Mouse (Mus musculus) kidney, adult 9 months (tissue): ENCODE data around the gene Gpd1.
"Not testable (repeated sequence)": the region's sequence is repeated elsewhere in the genome, so short reads cannot be mapped to it uniquely, and the experiment has no call there.

Experiments
- DNase-seq: peaks from one replicate; pipeline ENCODE4 v3.0.0; 2022

Gpd1 gene

DNA sequence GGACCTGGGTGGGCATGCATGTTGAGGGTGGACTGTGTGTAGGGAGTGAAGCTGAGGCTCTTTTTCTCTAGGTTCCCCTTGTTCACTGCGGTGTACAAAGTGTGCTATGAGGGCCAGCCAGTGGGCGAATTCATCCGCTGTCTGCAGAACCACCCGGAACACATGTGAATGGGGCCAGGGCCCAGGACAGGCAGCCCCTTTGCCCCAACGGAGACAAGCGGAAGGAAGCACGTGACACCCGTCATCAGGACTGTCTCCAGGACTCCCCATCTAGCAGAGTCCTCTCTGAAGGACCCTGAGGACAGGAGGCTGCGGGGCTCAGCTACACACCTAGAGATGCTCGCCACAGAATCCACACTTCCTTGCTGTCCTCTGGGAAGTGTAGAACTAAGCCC lies 5.8 kb downstream of the Gpd1 start:
- no peak for DNase-seq

DNA sequence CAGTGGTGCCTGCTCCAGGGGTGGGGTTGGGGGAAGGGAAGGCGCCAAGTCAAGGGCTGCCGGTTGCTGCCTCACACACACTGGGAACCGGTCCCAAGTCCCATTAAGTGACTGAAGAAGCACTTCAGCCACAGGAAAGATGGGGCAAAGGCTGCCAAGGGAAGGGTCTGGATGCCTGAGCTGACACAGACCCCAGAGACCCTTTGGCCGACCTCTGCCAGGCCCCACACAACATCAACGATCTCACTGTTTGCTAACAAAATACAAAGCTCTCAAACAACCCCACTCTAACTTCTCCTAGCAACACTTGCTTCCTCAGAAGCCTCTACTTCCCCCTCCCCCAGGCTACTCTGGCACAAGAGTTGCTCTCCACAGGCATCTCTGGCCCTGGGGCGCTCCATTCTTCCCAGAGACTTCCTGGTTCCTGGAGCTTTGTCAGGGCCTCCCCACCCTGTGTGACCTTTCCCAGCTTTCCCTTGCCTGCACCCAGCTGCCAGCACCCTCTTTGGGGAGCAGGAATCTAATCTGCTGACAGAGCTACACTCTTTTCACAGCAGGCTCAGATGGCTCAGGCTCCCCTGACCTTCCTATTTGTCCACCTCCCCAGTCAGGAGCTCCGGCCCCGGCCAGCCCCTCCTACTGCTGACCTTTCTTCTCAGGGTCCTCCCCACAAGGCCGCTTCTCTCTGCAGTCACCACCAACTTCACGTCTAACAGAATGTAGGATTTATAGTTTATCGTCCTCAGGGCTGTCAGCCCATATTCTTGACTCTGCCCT lies 6.4 kb downstream of the Gpd1 start:
- DNase-seq: peak; percentile 78

DNA sequence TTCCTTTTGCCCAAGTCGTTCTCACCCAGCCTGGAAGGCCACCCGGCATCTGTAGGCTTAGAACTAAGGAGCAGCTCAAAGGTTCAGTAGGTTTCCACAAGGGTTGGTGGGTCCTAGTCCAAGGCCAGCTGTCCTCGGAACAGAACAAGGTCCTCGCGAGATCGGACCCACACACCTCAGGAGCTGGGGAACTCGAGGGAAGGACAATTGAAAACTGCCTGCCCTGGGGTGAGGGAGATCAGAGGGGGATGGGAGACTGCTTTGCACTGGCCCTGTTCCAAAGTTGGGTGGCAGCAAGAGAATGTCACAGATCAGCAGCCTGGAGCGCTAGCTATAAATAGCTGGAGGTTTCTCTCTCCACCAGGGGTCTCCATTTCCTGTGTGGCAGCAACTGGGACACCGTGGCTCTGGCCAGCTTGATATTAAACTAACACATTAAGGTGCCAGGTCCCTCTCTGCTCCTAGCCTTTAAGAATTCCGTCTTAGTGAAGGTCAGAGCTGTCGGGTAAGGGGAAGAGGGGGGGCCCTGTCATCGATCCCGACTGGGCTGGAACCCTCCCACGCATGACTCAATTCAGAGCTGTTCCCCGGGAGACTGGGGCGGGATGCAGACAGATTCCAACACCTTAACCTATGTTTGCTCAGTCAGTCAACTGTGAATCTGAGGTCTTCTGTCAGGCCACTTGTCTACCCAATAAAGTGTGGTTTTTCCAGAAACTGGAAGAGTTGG lies 7.1 kb downstream of the Gpd1 start:
- DNase-seq: peak; percentile 91

DNA sequence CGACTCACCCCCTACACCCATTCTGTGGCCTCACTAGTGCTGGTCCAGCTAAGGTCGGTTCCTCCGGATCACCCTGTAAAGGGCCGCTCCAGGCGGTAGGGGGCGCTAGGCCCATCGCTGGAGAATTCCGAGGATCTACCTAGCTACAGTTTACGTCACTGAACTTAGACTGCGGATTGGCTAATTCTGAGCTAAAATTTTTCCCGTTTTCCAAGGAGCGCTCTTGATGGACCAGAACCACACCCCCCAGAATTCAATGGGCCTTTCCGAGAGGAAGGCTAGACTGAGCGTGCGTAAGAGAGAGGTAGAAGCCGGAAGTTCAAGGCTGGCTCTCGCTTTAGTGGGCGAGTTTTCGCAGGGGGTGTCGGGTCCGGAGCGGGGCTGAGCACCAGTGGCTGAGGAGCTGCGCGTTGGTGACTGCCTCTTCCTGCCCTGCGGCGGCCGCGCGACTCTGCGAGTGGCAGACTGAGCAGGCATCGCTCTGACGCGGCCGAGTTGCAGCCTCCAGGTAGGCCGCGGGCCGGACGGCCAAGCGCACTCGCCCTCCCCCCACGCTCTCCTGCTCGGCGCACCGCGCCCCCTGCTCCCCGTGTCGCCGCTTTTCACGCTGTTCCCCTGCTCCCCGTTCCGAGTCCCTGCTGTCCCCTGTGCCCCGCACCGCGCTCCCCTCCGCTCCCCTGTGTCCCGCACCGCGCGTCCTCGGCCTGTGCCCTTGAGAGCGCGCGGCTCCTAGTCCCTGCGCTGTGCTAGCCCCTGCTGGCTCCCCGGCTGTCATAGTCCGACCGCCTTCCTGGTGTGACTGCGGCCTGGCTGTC lies 8.2 kb downstream of the Gpd1 start, which contains the start of gene Cox14:
Cox14 (plus strand) TSS at position 278 of the 815 bp plus-strand sequence.
- DNase-seq: peak; percentile 99

DNA sequence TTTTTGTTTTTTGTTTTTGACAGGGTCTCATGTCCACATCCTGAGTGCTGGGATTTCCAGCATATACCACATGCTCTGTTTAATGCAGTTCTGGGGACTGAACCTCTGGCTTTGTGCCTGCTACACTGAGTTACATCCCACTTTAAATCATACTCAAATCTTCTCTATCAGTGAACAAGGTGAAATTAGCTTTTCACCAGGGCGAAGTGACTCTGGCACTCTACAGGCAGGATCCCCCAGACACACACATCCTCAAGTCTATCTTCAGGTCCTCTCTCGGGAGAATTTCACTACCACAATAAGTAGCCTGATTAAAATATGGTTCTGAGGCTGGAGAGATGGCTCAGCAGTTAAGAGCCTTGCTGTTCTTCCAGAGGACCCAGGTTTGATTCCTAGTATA lies 9.2 kb downstream of the Gpd1 start:
- no peak for DNase-seq

DNA sequence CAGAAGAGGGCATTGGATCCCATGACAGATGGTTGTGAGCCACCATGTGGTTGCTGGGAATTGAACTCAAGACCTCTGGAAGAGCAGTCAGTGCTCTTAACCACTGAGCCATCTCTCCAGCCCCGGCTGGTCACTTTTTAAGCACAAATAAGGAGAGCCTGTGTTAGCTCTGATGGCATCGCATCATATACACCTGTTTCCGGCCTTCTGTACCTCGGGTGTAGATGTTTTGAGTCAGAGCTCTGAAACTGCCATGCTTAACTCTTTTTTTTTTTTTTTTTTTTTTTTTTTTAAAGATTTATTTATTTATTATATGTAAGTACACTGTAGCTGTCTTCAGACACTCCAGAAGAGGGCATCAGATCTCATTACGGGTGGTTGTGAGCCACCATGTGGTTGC lies 9.7 kb downstream of the Gpd1 start:
- not testable (repeated sequence) for DNase-seq

DNA sequence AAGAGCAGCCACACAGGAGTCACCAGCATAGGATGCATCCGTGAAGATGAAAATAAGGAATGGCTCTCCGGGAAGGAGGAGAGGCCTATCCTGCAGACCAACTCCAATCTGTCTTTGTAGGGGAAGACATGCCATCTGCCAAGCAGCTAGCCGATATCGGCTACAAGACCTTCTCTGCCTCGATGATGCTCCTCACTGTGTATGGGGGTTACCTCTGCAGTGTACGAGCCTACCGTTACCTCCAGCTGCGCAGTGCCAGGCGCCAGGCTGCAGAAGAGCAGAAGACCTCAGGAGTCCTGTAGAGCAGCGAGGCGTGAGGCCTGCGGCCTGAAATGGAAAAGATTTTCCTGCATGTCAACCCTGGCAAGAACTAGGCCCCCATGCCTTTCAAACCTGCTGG lies 10.2 kb downstream of the Gpd1 start:
- no peak for DNase-seq

DNA sequence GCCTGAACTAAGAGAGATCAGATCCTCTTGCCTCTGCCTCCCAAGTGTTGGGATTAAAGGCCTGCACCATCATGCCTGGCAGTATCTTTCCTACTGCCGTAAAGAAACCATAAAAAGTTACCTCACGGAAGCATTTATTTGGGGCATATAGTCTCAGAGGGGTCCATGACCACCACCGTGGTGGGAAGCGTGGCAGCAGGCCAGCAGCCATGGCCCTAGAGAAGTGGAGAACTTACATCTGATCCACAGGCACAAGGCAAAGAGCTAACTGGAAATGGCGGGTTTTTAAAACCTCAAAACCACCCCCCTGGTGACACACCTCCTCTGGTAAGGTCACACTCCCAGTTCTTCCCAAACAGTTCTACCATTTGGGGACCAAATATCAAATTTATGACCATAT lies 10.9 kb downstream of the Gpd1 start:
- no peak for DNase-seq

DNA sequence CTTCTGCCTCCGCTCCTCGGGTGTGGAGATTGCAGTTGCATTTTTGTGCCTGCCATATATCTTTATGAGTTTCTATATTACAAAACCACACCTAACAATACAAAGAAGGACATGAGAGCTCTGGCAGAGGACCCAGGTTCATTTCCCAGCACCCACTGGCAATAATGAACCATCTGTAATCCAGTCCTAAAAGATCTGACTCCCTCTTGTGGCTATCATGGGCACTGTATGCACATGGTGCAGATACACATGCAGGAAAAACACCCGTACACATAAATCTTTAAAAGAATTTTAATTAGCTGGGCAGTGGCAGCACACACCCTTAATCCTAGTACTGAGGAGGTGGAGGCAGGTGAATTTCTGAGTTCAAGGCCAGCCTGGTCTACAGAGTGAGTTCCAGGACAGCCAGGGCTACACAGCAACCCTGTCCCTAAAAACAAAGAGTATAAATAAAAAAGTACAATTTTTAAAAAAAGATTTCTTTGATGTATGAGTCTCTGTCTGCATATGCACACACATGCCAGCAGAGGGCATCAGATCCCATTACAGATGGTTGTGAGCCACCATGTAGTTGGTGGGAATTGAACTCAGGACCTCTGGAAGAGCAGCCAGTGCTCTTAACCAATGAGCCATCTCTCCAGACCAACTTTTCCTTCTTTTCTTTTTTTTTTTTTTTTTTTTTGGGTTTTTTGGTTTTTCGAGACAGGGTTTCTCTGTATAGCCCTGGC lies 11.9 kb downstream of the Gpd1 start:
- DNase-seq: no peak

DNA sequence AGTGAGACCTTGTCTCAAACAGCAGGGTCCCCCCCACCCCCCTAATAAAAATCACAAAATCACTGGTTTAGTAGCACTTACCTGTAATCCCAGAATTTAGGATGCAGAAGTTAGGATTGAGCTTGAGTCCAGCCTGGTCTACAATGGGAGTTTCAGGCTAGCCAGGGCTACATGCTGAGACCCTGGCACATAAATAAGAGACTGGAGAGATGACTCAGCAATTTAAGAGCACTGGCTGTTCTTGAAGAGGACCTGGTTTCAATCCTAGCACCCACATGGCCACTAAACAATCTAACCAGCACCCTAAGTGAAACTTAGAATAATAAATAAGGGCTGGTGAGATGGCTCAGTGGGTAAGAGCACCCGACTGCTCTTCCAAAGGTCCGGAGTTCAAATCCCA lies 13.9 kb downstream of the Gpd1 start:
- DNase-seq: no peak

DNA sequence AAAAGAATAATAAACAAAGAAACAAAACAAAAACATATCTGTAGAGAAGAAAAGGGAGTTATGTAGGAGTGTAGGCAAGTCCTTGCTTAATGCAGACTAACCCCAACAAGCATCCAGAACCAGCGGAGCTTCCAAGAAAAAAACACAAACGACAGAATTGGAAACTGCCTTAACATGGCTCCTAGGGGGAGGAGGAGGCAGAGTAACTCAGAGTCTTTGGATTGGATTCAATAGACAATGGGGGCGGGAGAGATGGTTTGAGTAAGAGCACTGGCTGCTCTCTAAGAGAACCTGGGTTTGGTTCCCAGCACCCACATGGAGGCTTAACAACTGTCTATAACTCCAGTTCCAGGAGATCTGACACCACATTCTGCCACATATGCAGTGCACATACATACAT lies 14.4 kb downstream of the Gpd1 start:
- DNase-seq: no peak

DNA sequence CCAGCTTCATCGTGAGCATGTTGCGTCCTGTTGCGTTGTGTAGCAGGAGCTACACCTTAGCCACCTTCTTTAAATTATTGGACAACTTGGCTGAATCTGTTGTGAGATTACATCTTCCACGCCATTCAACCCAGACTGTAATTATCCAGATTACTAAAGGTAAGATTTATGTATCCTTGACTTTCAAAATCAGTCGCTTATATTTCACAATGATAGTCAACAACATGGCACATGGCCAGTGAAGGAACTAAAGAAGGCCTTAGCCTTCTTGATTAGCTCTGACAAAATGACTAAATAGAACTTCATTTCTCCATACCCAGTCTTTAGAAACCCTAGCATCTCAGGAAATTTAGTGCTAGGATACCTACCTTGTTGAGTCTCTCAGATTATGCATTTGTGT lies 15.9 kb downstream of the Gpd1 start:
- DNase-seq: no peak

DNA sequence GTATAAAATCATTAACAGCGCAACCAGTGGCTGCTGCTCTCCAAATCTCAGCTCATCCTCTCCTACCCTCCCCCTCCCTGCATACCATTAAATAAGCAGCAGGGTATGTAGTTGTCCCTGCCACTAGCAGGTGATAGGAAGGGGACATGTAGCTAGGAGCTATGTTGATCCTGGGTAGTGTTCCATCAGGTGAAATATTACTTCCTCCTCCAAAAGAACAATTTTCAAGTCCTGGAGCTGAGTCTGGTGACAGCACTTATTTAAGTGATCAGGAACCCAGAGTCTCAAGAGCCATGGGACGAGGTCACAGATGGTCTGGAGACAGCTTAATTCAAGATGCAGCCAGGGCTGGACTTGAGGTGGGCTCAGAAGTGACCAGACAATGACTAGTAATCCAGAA lies 18.3 kb downstream of the Gpd1 start:
- peak; percentile 100 for DNase-seq

DNA sequence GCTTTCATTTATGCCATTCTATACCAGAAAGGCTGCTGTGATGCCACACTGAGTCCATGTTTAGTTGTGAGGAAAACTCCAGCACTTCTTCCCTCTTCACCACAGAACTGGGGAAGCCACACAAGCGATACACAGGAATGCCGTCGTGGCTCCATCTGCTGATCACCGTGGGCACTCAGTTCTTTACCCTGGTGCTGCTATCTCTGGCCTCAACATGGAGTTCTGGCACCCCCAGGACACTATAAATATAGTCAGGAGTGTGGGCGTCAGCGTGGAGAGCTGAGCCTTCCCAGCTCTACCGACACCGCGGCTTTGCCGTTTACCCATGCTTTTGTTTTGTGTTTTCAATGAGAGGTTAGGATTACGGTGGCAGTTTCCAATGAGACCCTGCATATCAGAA lies 19.4 kb downstream of the Gpd1 start:
- no peak for DNase-seq

DNA sequence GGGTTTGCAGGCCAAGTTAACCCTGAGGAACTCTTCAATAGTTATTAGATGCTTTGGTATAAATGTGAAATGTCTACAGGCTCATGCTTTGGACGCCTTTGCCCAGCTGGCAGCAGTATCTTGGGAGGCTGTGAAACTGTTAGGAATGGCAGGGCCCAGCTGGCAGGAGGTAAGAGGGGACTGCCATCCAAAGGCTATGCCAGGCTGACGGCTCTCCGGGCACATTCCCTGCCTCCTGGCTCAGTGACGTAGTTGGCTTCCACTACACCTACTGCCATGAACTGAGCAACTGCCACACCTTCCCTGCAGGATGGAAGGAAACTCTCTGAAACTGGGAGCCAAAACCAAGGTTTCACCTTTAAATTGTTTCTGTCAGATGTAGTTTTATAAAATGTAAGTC lies 22.9 kb downstream of the Gpd1 start:
- no peak for DNase-seq

DNA sequence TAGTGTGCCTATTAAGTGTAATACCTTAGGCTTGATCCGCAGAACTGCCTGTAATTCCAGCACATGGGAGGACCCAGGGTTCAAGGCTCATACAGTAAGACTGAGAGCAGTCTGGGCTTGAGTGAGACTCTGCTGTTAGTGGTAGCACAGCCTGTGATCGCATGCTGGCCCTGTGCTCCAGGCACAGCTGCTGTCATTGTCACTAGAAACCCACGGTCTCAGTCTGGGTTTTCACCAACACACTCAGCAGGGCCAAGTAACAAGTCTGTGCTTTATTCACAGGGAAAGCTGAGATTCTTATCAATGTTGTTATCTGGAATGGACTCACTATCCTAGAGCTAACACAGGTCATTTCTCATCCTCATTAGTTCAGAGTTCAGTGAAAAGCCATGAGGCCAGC lies 36.9 kb downstream of the Gpd1 start:
- no peak for DNase-seq

DNA sequence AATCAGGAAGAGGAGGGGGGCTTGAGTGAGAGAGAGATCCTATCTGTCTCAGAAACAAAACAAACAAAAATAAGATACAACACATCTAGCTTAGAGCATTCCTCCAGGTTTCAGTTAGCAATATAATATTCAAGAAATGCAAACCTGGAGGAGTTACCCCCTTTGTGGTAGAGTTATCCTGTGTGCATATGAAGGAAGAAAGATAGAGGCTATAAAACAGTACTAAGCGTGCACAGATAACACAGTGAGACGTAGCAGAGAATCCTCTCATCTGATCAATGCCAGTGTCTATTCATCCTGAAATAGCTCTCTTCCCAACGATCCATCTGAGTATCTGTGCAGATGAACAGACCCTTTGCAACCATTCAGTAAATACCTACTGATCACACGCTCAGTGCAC lies 50.2 kb downstream of the Gpd1 start:
- no peak for DNase-seq

DNA sequence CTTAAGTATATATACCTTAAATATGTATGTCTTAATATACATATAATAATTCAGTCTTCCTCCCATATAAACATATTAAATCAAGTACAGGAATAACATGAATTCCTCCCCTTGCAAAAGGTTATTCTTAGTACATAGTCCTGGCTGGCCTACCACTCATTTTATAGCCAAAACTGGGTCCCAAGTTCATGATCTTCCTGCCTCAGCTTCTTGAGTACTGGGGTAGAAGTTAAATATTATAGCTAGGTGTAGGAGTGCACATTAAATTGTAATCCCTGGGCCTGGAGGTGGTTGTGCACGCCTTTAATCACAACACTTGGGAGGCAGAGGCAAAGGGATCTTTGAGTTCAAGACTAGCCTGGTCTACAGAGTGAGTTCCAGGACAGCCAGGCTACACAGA lies 51.4 kb downstream of the Gpd1 start:
- peak; percentile 40 for DNase-seq

DNA sequence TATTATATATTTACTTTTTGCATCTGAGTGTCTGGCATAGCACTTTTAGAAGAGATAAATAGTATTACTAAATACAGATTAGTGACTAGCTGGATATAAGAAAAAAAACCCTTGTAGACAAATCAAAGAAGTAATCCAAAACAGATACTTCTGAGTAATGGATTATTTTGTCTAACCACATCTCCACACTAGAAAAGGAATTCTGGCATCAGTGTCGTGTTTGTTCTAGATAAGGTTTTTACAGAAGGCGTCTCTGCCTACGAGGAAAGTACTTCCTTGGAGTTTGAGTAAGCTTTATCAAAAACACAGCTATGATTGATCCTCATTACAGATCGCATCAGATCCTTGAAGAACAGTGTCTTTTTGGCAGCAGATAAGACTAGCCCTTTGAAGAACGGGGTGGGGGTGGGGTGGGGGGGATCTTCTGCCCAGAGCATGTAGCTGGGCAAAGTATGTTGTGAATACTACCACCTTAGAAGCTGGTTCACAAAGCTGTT lies 53.7 kb downstream of the Gpd1 start:
- no peak for DNase-seq

DNA sequence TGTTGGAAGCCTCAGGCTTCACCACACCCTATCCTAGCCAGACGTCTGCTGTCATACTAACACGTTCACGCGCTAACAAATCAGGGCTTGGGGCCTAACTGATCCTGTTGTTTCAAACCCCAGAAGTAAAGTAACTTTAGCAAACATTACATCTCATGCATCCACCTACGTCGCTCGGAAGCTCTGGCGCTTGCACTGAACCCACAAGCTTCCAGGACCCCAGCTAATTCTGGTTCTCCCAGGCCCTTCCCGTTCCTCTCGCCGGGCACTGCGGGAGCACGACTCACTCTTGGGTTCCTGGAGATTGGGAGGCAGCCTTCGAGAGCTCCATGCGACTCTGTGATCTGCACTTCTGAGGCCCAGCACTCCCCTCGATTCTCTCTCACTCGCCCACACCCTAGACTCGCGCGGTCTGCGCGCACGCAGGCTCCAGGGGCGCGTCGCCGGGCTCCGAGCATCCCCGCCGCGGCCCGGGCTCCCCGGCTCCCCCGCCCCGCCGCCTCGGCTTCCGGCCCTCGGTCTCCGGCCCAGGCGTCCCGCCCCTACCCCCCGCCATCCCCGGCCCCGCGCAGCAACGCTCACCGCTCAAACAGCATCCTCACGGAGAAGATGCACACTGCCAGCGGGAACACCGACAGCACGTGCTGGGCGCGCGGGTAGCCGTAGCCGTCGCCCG lies 54.4 kb downstream of the Gpd1 start:
- DNase-seq: no peak

DNA sequence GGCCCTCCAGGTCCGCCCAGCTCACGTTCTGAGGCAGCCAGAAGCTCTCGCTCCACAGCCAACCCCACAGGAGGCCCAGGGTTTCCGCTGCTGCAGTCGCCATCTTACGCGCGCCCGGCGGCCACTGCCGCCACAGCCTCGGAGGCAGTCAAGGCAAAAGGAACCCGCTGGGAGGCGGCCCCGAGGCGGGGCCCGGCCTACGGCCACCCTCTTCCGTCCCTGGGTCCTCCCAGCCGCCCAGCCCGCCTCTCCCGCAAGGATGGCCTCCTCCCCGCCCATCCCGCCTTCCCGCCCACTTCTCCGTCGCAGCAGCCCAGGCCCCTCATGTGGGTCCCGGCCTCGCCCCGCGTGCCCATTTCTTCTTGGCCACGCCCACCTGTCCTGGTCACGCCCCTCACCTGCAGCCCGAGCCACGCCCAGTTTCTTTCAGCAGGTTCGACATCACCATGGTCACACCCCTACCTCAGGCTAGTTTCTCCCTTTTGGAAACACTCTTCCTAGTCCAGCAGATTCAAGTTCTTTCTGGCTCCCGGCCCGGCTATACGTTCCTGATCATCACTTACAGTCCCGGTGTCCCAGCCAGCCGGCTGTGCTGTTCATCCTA lies 55.1 kb downstream of the Gpd1 start:
- DNase-seq: peak; percentile 92

DNA sequence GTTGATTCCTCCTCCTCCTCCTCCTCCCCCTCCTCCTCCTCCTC lies 55.4 kb downstream of the Gpd1 start, which contains the start of gene Cers5:
Cers5 (minus strand) TSS at position 5 of the 44 bp plus-strand sequence.
- DNase-seq: not testable (repeated sequence)
